Mouse (Mus musculus): ENCODE results near the gene Mtmr12. TPM values are rescaled to one million over a fixed set of nuclear protein-coding genes. Genes with fewer than 3 reads are reported as not detected.

Mtmr12 gene
- polyA plus RNA-seq, 1 experiment from 2014 or later, result 9.2 TPM

DNA sequence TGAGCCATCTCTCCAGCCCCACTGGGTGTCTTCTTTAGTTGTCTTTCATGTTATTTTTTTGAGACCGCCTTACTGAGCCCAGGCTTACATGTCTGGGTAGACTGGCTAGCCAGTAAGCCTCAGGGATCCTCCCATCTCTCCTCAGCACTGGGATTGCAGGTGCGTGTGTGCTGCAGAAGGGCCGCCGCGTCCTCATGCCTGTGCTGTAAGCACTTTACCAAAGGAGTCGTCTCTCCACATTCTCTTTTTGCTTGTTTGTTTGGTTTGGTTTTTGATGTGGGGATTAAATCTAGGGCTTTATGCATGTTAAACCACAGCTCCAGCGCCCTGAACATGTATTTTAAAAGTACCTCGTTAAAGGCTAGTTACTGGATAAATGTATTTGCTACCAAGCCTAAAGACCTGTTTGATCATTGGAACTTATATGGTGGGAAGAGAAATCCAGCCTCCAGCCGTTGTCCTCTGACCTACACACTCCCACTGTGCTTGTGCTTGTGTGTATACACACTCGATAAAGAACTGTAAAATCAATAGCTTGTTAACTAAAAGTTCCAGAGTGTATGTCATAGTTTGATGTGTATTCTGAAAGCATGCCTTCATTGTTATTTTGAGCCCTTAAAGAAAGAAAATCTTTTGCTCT lies 24.9 kb downstream of the Mtmr12 start:
- Histone ChIP-seq H3K9me3 (no peaks in the 10 kb centered on the region), H3K9ac (no peak overlapping the region), H3K4me3 (no peak overlapping the region), H3K27ac (replicated peaks) (no peak overlapping the region), H3K27me3 (no peaks in the 10 kb centered on the region), H3K4me2 (no peak overlapping the region), H3K4me1 (replicated peaks) (peaks cover 20% of the 10 kb centered on the region), H3K36me3 (no peaks in the 10 kb centered on the region)
- ATAC-seq (ENCODE audit: low FRiP score, low read depth), result no peak
- WGBS, result 79% methylated on average over 10 of the region's 10 CpGs

DNA sequence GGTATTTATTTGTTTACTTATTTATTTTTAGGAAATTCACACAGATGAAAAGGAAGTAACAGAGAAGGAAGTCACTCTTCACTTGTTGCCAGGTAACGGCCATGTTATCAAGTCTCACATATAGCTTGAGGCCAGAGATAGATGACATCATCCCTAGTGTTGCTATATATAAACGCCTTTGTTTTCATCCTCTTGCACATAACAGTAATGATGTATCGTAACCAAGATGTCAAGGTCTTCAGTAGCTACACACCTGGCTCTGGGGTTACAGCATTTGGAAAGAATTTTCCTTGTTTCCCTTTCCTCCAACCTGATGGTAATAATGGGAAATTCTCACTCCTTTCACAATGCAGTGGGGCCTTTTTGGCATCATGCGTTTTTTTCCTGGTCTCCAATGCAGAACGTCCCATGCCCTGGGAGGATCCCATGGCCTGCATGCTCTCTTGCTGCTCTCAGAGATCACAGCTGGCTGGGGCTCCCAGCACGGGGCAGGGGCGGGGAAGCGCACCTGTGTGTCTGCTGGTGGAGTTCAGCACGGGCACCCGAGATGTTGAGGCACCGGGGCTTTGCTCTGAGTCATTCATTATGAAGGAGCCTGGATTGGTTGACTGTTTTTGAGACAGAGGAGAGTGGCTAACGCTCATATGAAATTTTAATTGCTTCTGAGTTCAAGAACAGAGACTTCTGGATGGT lies 25.6 kb downstream of the Mtmr12 start:
- Histone ChIP-seq H3K27ac (replicated peaks) (peak overlapping the region; percentile 47; the same call in 1 of the 2 replicates), H3K4me1 (replicated peaks) (peaks cover 20% of the 10 kb centered on the region), H3K27me3 (no peaks in the 10 kb centered on the region), H3K36me3 (no peaks in the 10 kb centered on the region), H3K9ac (no peak overlapping the region), H3K4me3 (no peak overlapping the region), H3K9me3 (no peaks in the 10 kb centered on the region), H3K4me2 (no peak overlapping the region)
- 64% methylated on average over 12 of the region's 12 CpGs for WGBS
- ATAC-seq (ENCODE audit: low FRiP score, low read depth), result no peak

DNA sequence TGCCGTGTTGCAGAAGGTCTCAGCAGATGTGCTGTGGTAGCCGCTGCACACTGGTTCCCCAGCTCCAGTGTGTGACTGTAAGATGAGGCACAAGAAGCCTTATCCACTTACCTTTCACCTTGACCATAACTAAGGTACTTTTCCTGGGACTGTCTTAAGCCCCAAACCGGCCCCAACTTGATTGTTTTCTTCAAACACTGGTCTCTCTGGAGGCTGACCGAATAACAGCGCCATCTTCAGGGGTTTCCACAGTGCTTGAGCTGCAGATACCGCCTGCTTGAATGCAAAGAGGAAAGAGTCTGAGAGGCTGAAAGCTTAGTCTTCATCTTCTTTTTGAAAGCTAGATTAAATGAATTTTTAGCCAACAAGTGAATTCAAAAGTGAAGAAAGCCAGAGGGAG lies 26.6 kb downstream of the Mtmr12 start:
- H3K4me1 ChIP-seq (replicated peaks), result peaks cover 20% of the 10 kb centered on the region
- WGBS, result 85% methylated on average over 6 of the region's 6 CpGs

DNA sequence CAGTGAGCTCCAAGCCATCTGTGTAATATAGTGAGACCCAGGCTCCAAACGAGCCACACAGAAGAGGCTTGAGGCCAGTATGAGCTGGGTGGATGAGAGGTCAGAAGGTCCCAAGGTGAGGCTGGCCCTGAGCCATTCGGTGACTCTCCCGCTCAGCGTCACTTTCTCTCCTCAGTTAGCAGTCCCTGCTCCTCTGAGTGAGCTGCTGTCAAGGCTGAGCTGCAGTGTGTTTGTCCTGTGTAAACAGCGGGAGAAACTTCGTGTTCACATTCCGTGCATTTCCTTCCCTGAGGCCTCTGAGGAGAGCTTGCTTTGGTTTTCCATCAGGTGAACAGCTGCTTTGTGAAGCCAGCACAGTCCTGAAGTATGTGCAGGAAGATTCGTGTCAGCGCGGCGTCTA lies 27.6 kb downstream of the Mtmr12 start:
- Histone ChIP-seq H3K9me3 (no peaks in the 10 kb centered on the region), H3K4me3 (no peak overlapping the region), H3K27ac (replicated peaks) (no peak overlapping the region), H3K36me3 (peaks cover 8% of the 10 kb centered on the region; the same call in 1 of the 2 replicates), H3K9ac (no peak overlapping the region), H3K27me3 (no peaks in the 10 kb centered on the region), H3K4me2 (no peak overlapping the region), H3K4me1 (replicated peaks) (peaks cover 20% of the 10 kb centered on the region)
- 82% methylated on average over 11 of the region's 11 CpGs for WGBS
- ATAC-seq (ENCODE audit: low FRiP score, low read depth), result peak; percentile 27; the same call in 1 of the 2 replicates

More for the DNA sequence above, 26.6 kb downstream of the Mtmr12 start:
- H3K27me3 ChIP-seq, result no peaks in the 10 kb centered on the region
- H3K27ac ChIP-seq (replicated peaks), result no peak overlapping the region
- H3K36me3 ChIP-seq, result peaks cover 5% of the 10 kb centered on the region; the same call in 1 of the 2 replicates
- H3K9ac ChIP-seq, result no peak overlapping the region
- no peaks in the 10 kb centered on the region for H3K9me3 ChIP-seq
- no peak overlapping the region for H3K4me2 ChIP-seq
- H3K4me3 ChIP-seq, result no peak overlapping the region
- ATAC-seq (ENCODE audit: low FRiP score, low read depth), result no peak

DNA sequence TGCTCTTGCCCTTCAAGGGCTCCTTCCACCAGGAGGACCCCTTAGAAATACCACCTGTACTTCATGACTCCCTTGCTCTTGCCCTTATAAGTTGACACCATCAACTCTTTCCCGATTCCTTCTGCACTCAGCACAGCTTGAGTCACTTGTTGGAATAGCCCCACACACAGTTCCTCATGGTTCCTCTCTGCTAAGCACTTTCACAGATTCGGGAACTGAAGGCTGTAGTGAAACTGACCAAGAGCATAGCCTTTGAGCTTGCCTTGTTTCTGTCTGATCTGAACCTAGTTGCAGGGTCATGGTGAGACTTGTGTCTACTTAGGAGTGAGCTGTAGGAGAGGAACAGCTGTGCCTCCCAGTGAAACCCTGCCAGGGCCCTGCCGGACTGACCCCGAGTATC lies 28.2 kb downstream of the Mtmr12 start:
- 74% methylated on average over 4 of the region's 4 CpGs for whole genome bisulfite sequencing
- ATAC-seq (ENCODE audit: low FRiP score, low read depth), result no peak
- H3K27ac ChIP-seq (replicated peaks), result no peak overlapping the region
- H3K27me3 ChIP-seq, result no peaks in the 10 kb centered on the region
- H3K4me3 ChIP-seq, result no peak overlapping the region
- peaks cover 17% of the 10 kb centered on the region for H3K4me1 ChIP-seq (replicated peaks)
- H3K4me2 ChIP-seq, result no peak overlapping the region
- H3K36me3 ChIP-seq, result peaks cover 12% of the 10 kb centered on the region; the same call in 1 of the 2 replicates
- no peaks in the 10 kb centered on the region for H3K9me3 ChIP-seq
- H3K9ac ChIP-seq, result no peak overlapping the region

DNA sequence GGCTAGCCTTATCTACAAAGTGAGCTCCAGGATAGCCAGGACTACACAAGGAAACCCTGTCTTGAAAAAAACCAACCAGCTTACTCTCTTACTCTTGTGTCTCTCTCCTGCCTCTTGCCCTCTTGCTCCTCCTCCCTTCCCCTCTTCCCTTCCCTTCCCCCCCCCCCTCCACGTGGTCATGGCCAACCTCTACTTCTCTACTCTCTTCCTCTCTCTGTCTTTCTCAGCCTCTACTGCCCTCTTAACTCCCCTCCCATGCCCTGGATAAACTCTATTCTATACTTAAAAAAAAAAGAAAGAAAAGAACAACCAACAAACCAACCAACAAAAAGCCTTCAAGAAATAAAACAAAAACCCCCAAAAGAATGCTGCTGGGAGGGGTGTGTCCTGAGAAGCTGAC lies 30.7 kb downstream of the Mtmr12 start:
- ATAC-seq (ENCODE audit: low FRiP score, low read depth), result no peak
- 33% methylated on average over 1 of the region's 1 CpGs for WGBS
- Histone ChIP-seq H3K27me3 (no peaks in the 10 kb centered on the region), H3K9me3 (no peaks in the 10 kb centered on the region), H3K36me3 (peaks cover 26% of the 10 kb centered on the region), H3K4me2 (no peak overlapping the region), H3K9ac (no peak overlapping the region), H3K4me1 (replicated peaks) (peaks cover 9% of the 10 kb centered on the region), H3K4me3 (no peak overlapping the region), H3K27ac (replicated peaks) (no peak overlapping the region)

DNA sequence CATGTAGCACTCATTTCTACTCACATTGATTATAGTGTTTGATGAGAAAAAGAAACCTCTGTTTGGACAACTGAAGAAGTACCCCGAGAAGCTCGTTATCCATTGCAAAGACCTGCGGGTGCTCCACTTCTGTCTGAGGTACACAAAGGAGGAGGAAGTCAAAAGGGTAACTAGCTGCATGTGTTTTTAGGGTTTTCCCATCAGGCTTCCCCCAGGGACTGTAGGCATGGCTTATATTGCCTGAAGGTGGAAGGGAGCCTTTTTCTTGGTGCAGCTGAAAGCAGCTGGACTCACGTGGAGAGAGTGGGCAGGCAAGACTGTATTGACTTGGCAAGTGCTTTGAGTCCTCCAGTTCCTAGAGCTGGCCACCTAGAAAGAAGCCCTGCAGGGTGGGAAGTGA lies 31.2 kb downstream of the Mtmr12 start:
- Histone ChIP-seq H3K27ac (replicated peaks) (no peak overlapping the region), H3K9ac (no peak overlapping the region), H3K4me2 (no peak overlapping the region), H3K9me3 (no peaks in the 10 kb centered on the region), H3K4me1 (replicated peaks) (peaks cover 7% of the 10 kb centered on the region; the same call in 1 of the 2 replicates), H3K4me3 (no peak overlapping the region), H3K27me3 (no peaks in the 10 kb centered on the region), H3K36me3 (peaks cover 26% of the 10 kb centered on the region)
- 84% methylated on average over 4 of the region's 4 CpGs for WGBS
- no peak for ATAC-seq (ENCODE audit: low FRiP score, low read depth)

DNA sequence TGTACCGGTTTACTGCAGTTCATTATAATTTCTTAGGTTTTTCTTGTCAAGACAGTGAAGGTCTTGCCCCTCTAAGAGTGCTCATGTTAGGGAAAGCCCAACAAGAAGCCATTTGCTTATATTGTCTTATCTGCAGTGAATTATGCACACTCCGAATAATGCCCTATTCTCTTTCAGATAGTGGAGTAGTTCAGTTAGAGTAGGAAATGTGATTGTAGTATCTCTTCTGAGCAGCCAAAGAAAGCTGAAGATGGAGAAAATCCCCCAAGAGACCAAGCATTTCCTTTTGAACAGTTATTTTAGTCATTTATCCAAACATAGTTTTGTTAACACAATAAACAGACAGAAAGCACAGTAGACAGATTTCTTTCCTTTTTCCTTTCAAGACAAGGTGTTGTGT lies 32.1 kb downstream of the Mtmr12 start:
- Histone ChIP-seq H3K9me3 (no peaks in the 10 kb centered on the region), H3K36me3 (peaks cover 26% of the 10 kb centered on the region), H3K27ac (replicated peaks) (no peak overlapping the region), H3K4me2 (no peak overlapping the region), H3K9ac (no peak overlapping the region), H3K27me3 (no peaks in the 10 kb centered on the region), H3K4me1 (replicated peaks) (peaks cover 7% of the 10 kb centered on the region; the same call in 1 of the 2 replicates), H3K4me3 (no peak overlapping the region)
- no peak for ATAC-seq (ENCODE audit: low FRiP score, low read depth)
- 84% methylated on average over 2 of the region's 2 CpGs for WGBS

DNA sequence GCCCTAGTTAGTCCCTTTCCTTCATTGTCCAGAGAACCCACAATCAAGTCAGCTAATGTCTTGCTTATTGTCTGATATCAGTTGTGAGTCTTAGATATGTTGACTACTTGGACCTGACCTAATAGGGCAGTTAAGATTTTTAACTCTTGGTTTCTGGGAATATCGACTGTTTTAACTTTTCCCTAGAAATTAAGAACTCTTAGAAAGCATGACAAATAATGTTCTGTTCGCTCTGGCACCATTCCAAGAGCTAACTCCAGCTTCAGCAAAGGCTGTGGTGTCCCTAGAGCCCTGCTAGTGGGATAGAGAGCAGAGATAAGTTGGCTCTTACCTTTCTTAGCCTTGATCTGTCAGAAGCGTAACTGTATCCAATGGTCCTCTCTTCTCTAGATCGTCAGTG lies 32.7 kb downstream of the Mtmr12 start:
- WGBS, result 83% methylated on average over 4 of the region's 4 CpGs
- Histone ChIP-seq H3K9ac (no peak overlapping the region), H3K27ac (replicated peaks) (no peak overlapping the region), H3K27me3 (no peaks in the 10 kb centered on the region), H3K9me3 (no peaks in the 10 kb centered on the region), H3K4me2 (no peak overlapping the region), H3K36me3 (peaks cover 26% of the 10 kb centered on the region), H3K4me1 (replicated peaks) (0 out of 2 replicates have a peak, but pooled peaks cover 2% of the 10 kb centered on the region), H3K4me3 (no peak overlapping the region)
- no peak for ATAC-seq (ENCODE audit: low FRiP score, low read depth)

DNA sequence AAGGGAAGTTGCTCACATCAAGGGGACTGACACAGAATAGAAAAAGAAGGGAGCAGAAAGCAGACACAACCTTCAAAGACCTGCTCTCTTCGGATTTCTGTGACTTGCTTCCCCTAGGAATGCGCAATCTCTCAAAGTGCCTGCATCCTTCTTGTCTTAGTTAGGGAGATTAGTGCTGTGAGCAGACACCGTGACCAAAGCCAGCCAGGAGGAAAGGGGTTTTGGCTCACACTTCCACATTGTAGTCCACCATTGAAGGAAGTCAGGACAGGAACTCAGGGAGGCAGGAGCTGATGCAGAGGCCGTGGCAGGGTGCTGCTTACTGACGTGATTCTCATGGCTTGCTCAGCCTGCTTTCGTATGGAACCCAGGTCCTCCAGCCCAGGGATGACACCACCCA lies 33.5 kb downstream of the Mtmr12 start:
- Histone ChIP-seq H3K4me2 (no peak overlapping the region), H3K9me3 (no peaks in the 10 kb centered on the region), H3K4me1 (replicated peaks) (no peaks in the 10 kb centered on the region), H3K9ac (no peak overlapping the region), H3K36me3 (peaks cover 26% of the 10 kb centered on the region), H3K4me3 (no peak overlapping the region), H3K27me3 (no peaks in the 10 kb centered on the region), H3K27ac (replicated peaks) (no peak overlapping the region)
- WGBS, result 88% methylated on average over 6 of the region's 6 CpGs
- no peak for ATAC-seq (ENCODE audit: low FRiP score, low read depth)

DNA sequence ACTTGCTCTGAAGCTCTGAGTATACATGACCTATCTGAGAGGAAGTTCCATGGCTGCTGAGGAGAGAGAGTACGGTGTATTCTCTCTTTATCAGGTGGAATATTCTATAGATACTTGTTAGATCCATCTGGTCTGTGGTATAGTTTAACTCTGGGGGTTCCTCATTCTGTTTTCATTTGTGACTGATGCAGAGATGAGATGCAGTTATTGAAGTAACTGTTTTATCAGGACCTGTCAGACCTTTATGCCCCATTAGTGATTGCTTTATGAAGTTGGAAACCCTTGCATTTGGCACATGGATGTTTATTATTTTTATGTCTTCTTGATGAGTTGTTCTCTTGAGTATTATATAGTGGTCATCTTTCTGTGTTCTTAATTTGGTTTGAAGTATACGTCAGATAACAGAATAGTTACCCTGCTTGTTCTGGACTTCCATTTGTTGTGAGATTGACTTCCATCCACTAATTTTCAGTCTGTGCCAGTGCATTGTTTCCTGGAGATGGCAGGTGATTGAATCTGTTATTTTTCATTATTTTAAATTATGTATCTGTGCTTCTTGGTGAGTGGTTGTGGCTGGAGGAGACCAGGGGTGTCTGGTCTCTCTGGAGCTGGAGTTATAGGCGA lies 36.0 kb downstream of the Mtmr12 start:
- no peaks in the 10 kb centered on the region for H3K9me3 ChIP-seq
- 96% methylated on average over 3 of the region's 3 CpGs for WGBS

DNA sequence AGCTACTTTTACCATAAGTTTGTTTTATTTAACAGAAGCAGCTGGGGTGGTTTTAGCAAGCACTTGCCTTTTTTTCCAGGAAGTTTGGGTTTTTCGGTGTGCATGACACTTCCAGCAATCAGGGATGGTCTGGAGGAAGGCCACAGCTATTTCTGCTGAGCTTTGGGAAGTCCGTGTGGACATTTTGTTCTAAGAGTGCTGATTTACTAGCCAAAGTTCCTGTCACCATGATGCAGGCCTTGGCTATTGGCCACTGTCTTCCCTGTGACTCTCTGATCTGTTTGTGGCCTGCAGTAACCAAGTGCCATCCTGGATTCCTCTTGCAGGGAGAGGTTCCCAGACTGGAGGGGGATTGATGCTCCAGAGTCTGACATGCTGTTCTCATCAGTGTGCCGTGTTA lies 39.0 kb downstream of the Mtmr12 start:
- ATAC-seq (ENCODE audit: low FRiP score, low read depth), result no peak
- Histone ChIP-seq H3K27me3 (no peaks in the 10 kb centered on the region), H3K27ac (replicated peaks) (no peak overlapping the region), H3K4me1 (replicated peaks) (no peaks in the 10 kb centered on the region), H3K4me2 (no peak overlapping the region), H3K9ac (no peak overlapping the region), H3K9me3 (no peaks in the 10 kb centered on the region), H3K36me3 (peaks cover 19% of the 10 kb centered on the region), H3K4me3 (no peak overlapping the region)
- WGBS, result 85% methylated on average over 3 of the region's 3 CpGs

More for the DNA sequence above, 36.0 kb downstream of the Mtmr12 start:
- no peak for ATAC-seq (ENCODE audit: low FRiP score, low read depth)
- no peaks in the 10 kb centered on the region for H3K27me3 ChIP-seq
- no peaks in the 10 kb centered on the region for H3K4me1 ChIP-seq (replicated peaks)
- H3K4me3 ChIP-seq, result no peak overlapping the region
- no peak overlapping the region for H3K4me2 ChIP-seq
- H3K36me3 ChIP-seq, result peaks cover 30% of the 10 kb centered on the region
- H3K9ac ChIP-seq, result no peak overlapping the region
- no peak overlapping the region for H3K27ac ChIP-seq (replicated peaks)

All from hindbrain, embryonic 15.5 days (tissue).